Mouse (Mus musculus) bone marrow, adult 2 months (tissue): ENCODE measurements around the gene Dpy19l3. TPM values are rescaled to one million over a fixed set of nuclear protein-coding genes. Genes with fewer than 3 reads are reported as not detected.

ENCODE experiments used
- H3K27ac ChIP-seq: fragments of 200-500 bp; 2 replicates; pipeline ENCODE4 v1.5.1; 2012; ENCODE audit warnings: low read depth, mild to moderate bottlenecking, control low read depth, inconsistent platforms, low read length; ENCODE audit not compliant: control insufficient read depth, poor library complexity, insufficient read depth
- H3K4me1 ChIP-seq: fragments of 200-500 bp; 2 replicates; pipeline ENCODE4 v1.6.1; 2011; ENCODE audit warnings: low read length; ENCODE audit not compliant: control insufficient read depth, insufficient read depth
- H3K4me3 ChIP-seq: fragments of 200-500 bp; replicated peaks from 2 replicates; pipeline ENCODE3; 2011; ENCODE audit warnings: mild to moderate bottlenecking, low read depth, low read length, control low read depth; ENCODE audit not compliant: control insufficient read depth
- CTCF ChIP-seq: fragments of 200-500 bp; IDR thresholded peaks from 2 replicates; pipeline ENCODE4 v1.5.1; 2011; ENCODE audit warnings: low read length, control low read depth; ENCODE audit not compliant: control insufficient read depth, insufficient read depth
- POLR2A ChIP-seq: fragments of 200-500 bp; IDR thresholded peaks from 2 replicates; pipeline ENCODE4 v1.6.1; 2011; ENCODE audit warnings: low read depth, mild to moderate bottlenecking, control low read depth, low read length, borderline replicate concordance; ENCODE audit not compliant: control insufficient read depth
- WGBS: fragments of 180-500 bp; shearing (Covaris S2); methylation state at CpG from one replicate; pipeline ENCODE4 v1.1.7; 2018; 5-methylcytosine and 5-hydroxymethylcytosine counted together
- polyA plus RNA-seq: library from polyadenylated mRNA; stranded (reverse); fragments of >200 nt; gene quantifications from 2 replicates; pipeline ENCODE4 v1.2.4, GENCODE M21; 2011; ENCODE audit warnings: low replicate concordance; ENCODE audit not compliant: missing spikeins, insufficient read depth, insufficient read length

Dpy19l3 gene
- polyA plus RNA-seq, 1 experiment = 3.1 TPM

DNA sequence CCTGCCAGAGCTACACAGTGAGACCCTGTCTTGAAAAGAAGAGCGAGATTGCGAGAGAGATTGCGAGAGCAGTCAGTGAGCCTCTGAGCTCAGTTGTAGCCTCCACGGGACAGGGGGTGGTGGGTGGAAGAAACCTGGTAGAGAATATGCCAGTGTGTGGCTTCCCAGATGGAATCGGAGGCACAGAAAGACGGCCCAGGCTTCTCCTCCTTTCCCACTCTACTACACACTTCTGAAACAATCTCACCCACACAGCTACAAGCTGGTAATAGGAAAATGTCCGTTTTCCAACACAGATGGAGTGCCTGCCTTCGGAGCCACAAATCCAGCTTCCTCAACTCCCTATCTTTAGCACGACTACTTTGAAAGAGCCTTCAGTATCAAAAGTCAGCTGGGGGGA is 9.5 kb downstream of the Dpy19l3 start:
- TF ChIP-seq CTCF = no peak
- no peak for TF ChIP-seq POLR2A
- Histone ChIP-seq H3K4me1 (no peaks in the 10 kb centered on the region), H3K27ac (no peak overlapping the region), H3K4me3 (no peak overlapping the region)
- WGBS = 79% methylated on average over 9 of the region's 9 CpGs

GRCm38 (mm10) chr7:35742310-35742709 is 11.9 kb downstream of the Dpy19l3 start:
- TF ChIP-seq POLR2A (no peak), CTCF (no peak)
- H3K4me3 ChIP-seq = no peak overlapping the region
- no peak overlapping the region for H3K27ac ChIP-seq
- WGBS = 68% methylated on average over 5 of the region's 5 CpGs
- H3K4me1 ChIP-seq = no peaks in the 10 kb centered on the region

GRCm38 (mm10) chr7:35741858-35742257 is 12.4 kb downstream of the Dpy19l3 start:
- TF ChIP-seq POLR2A (no peak), CTCF (no peak)
- 78% methylated on average over 5 of the region's 5 CpGs for WGBS
- Histone ChIP-seq H3K4me1 (no peaks in the 10 kb centered on the region), H3K27ac (no peak overlapping the region), H3K4me3 (no peak overlapping the region)

GRCm38 (mm10) chr7:35740489-35741230 is 13.6 kb downstream of the Dpy19l3 start:
- H3K4me3 ChIP-seq = no peak overlapping the region
- peak; percentile 73 for TF ChIP-seq CTCF
- no peak for TF ChIP-seq POLR2A
- 88% methylated on average over 5 of the region's 5 CpGs for WGBS
- no peak overlapping the region for H3K27ac ChIP-seq
- no peaks in the 10 kb centered on the region for H3K4me1 ChIP-seq

- Histone ChIP-seq H3K4me1 (no peaks in the 10 kb centered on the region), H3K27ac (no peak overlapping the region), H3K4me3 (no peak overlapping the region)
- TF ChIP-seq POLR2A (no peak), CTCF (no peak)
Observed at GRCm38 (mm10) chr7:35738871-35739270, 15.4 kb downstream of the Dpy19l3 start.

- WGBS = 85% methylated on average over 14 of the region's 14 CpGs
- TF ChIP-seq POLR2A (no peak), CTCF (no peak)
Observed at GRCm38 (mm10) chr7:35733313-35734050, 20.8 kb downstream of the Dpy19l3 start.

GRCm38 (mm10) chr7:35732585-35733059 is 21.6 kb downstream of the Dpy19l3 start:
- no peak for TF ChIP-seq CTCF
- TF ChIP-seq POLR2A = no peak
- Histone ChIP-seq H3K4me1 (no peaks in the 10 kb centered on the region), H3K4me3 (no peak overlapping the region), H3K27ac (no peak overlapping the region)
- WGBS = 81% methylated on average over 10 of the region's 10 CpGs

More at GRCm38 (mm10) chr7:35733313-35734050, 20.8 kb downstream of the Dpy19l3 start:
- no peaks in the 10 kb centered on the region for H3K4me1 ChIP-seq
- H3K4me3 ChIP-seq = no peak overlapping the region
- H3K27ac ChIP-seq = no peak overlapping the region

GRCm38 (mm10) chr7:35729621-35730031 is 24.6 kb downstream of the Dpy19l3 start:
- Histone ChIP-seq H3K4me3 (no peak overlapping the region), H3K4me1 (no peaks in the 10 kb centered on the region), H3K27ac (no peak overlapping the region)
- TF ChIP-seq CTCF = no peak
- no peak for TF ChIP-seq POLR2A
- whole genome bisulfite sequencing = 51% methylated on average over 9 of the region's 9 CpGs

- 91% methylated on average over 12 of the region's 12 CpGs for WGBS
- TF ChIP-seq POLR2A = no peak
- no peak for TF ChIP-seq CTCF
- Histone ChIP-seq H3K4me3 (no peak overlapping the region), H3K4me1 (no peaks in the 10 kb centered on the region), H3K27ac (no peak overlapping the region)
Observed at GRCm38 (mm10) chr7:35728376-35728775, 25.9 kb downstream of the Dpy19l3 start.
